ENCODE assay signal across 8 mouse cellular contexts in the genomic region with DNA sequence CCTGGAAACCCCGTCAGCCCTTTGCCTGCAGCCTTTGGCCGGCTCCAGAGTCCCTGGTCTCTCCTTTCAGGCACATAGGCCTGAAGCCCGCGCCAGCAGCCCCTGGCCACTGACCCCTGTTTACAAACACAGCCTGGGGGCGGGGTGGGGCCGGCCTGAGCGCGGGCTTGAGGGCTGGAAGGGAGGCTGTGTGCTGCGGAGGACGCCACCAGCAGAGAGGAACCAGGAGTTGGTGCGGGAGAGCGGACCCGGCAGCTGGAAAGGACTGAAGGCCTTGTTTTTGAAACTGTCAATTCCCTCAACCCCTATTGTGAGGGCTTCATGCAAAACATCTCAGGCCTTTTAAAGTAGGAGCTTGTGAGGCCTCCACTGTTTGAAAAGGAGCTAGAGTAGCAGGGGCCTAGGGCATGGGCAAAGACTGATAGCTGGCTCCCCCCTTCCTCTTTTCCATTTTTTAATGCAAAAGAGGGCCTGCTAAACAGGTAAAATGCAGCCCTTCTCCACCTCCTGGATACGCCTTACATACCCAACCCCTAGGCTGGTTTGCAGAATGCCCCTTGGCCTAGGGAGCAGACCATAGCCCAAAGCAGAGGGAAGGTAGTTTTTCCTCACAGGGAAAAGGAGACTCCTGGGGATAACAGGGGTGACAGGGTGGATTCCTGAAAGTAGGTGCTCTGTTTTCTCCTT. TPM values are rescaled to one million over a fixed set of nuclear protein-coding genes. Genes with fewer than 3 reads are reported as not detected.
A peak's percentile ranks its signal among the peaks of the same experiment; 100 is the strongest.
DNase-seq lines count a peak whose midpoint lies in the region; ATAC-seq and TF ChIP-seq lines count a peak whose summit lies in the region.
"Had no signal": no experiment of that assay in that cellular context is flagged by ENCODE, and none has a peak within 500 bp of the region (broad histone marks: within the 10 kb centered on the region; RNA-seq: fewer than 3 reads in every experiment).

No protein-coding gene starts in this region.

- H3K27ac ChIP-seq in testis, adult 2 months (ENCODE audit: control insufficient read depth, insufficient read depth, low read depth, low read length), result no peak overlapping the region
- peak overlapping the region; percentile 100 for H3K27ac ChIP-seq in hindbrain, embryonic 10.5 days
- H3K27ac ChIP-seq in limb, embryonic 13.5 days, result peak overlapping the region; percentile 49
- peak overlapping the region; percentile 44; the same call in 1 of the 2 replicates for H3K27ac ChIP-seq in stomach, embryonic 15.5 days

- TF ChIP-seq CTCF in testis, adult 2 months (IDR thresholded peaks at IDR 0.05; ENCODE audit: control insufficient read depth, insufficient read depth, insufficient replicate concordance, low read depth, low read length), result no peak

- peak overlapping the region; percentile 69 for H3K4me3 ChIP-seq in testis, adult 2 months (ENCODE audit: control insufficient read depth, low read depth, low read length)
- H3K4me3 ChIP-seq in hindbrain, embryonic 10.5 days, result peak overlapping the region; percentile 99
- peak overlapping the region; percentile 29 for H3K4me3 ChIP-seq in limb, embryonic 13.5 days
- no peak overlapping the region for H3K4me3 ChIP-seq in stomach, embryonic 15.5 days (replicated peaks)

- peak overlapping the region; percentile 77 for H3K9ac ChIP-seq in limb, embryonic 13.5 days
- H3K9ac ChIP-seq in stomach, embryonic 15.5 days, result no peak overlapping the region

- H3K27me3 ChIP-seq in testis, adult 2 months (ENCODE audit: control insufficient read depth, insufficient read depth, low read length), result peaks cover 5% of the 10 kb centered on the region
- no peaks in the 10 kb centered on the region for H3K27me3 ChIP-seq in hindbrain, embryonic 10.5 days (ENCODE audit: insufficient read depth, poor library complexity, severe bottlenecking)
- H3K27me3 ChIP-seq in limb, embryonic 13.5 days, result no peaks in the 10 kb centered on the region
- H3K27me3 ChIP-seq in stomach, embryonic 15.5 days (replicated peaks), result no peaks in the 10 kb centered on the region

- peaks cover 22% of the 10 kb centered on the region for H3K4me1 ChIP-seq in testis, adult 2 months (ENCODE audit: control insufficient read depth, insufficient read depth, low read length)
- H3K4me1 ChIP-seq in hindbrain, embryonic 10.5 days (replicated peaks), result peaks cover 67% of the 10 kb centered on the region
- peaks cover 57% of the 10 kb centered on the region for H3K4me1 ChIP-seq in limb, embryonic 13.5 days
- H3K4me1 ChIP-seq in stomach, embryonic 15.5 days, result peaks cover 30% of the 10 kb centered on the region

- no peak for TF ChIP-seq POLR2A in testis, adult 2 months (IDR thresholded peaks at IDR 0.05; ENCODE audit: control insufficient read depth, low read depth, low read length)

- H3K36me3 ChIP-seq in testis, adult 2 months (ENCODE audit: control insufficient read depth, insufficient read depth, low read length), result no peaks in the 10 kb centered on the region
- H3K36me3 ChIP-seq in hindbrain, embryonic 10.5 days, result peaks cover 16% of the 10 kb centered on the region; the same call in 1 of the 2 replicates
- H3K36me3 ChIP-seq in limb, embryonic 13.5 days, result 0 out of 2 replicates have a peak, but pooled peaks cover 3% of the 10 kb centered on the region
- no peaks in the 10 kb centered on the region for H3K36me3 ChIP-seq in stomach, embryonic 15.5 days

- no peak for DNase-seq in testis, postnatal 14 days (ENCODE audit: low spot score)
- DNase-seq in hindbrain, embryonic 10.5 days (ENCODE audit: low spot score), result peak; percentile 91
- DNase-seq in layer of hippocampus, adult 18-20 months (ENCODE audit: low spot score in 2 of 2), result no peak

- ATAC-seq in limb, embryonic 13.5 days (ENCODE audit: low FRiP score, low read depth), result peak; percentile 20; the same call in 1 of the 2 replicates
- ATAC-seq in stomach, embryonic 15.5 days (ENCODE audit: insufficient read depth, low FRiP score, low read depth), result no peak
- ATAC-seq in inflammation-experienced regulatory T-cells, adult 6 months, result no peak

- under 1% methylated on average over 14 of the region's 14 CpGs for WGBS in hindbrain, embryonic 10.5 days
- WGBS in limb, embryonic 13.5 days, result 14% methylated on average over 14 of the region's 14 CpGs
- 42% methylated on average over 14 of the region's 14 CpGs for WGBS in stomach, embryonic 15.5 days

- peak overlapping the region; percentile 65 for H3K4me2 ChIP-seq in limb, embryonic 13.5 days (replicated peaks)
- H3K4me2 ChIP-seq in stomach, embryonic 15.5 days, result peak overlapping the region; percentile 32; the same call in 1 of the 2 replicates

- H3K9me3 ChIP-seq in hindbrain, embryonic 10.5 days, result no peaks in the 10 kb centered on the region
- H3K9me3 ChIP-seq in limb, embryonic 13.5 days, result no peaks in the 10 kb centered on the region
- H3K9me3 ChIP-seq in stomach, embryonic 15.5 days, result no peaks in the 10 kb centered on the region

RNA-seq across cellular contexts. Expression of gene A930004D18Rik, which starts 3.8 kb away (rescaled TPM):
- polyA plus RNA-seq in testis, adult 2 months (2012; rRNA removed), result 0.07 and 0.29 TPM in 2 replicates
- polyA plus RNA-seq in hindbrain, embryonic 10.5 days (2016; fragmentation: Nextera tagmentation; extraction: Ambion mirVana), result 17.5 and 22.5 TPM in 2 replicates
- polyA plus RNA-seq in limb, embryonic 13.5 days (2015; fragmentation: Nextera tagmentation; extraction: Ambion mirVana), result 15.3 and 19.4 TPM in 2 replicates
- polyA plus RNA-seq in stomach, embryonic 15.5 days (2015; fragmentation: Nextera tagmentation; extraction: Ambion mirVana), result 11.3 and 12.7 TPM in 2 replicates
- polyA plus RNA-seq in inflammation-experienced regulatory T-cells, adult 6 months (2017; shearing (Covaris generic)), result 1 to 10 TPM in 2 of 3 experiments, under 1 TPM in 1; 0.17 to 4.6 (median 2.0) TPM
- 1 to 10 TPM; 3.5 to 5.0 TPM for total RNA-seq in layer of hippocampus, adult 18-20 months (2021)

RNA-seq across cellular contexts. Expression of gene Skida1, which starts 7.5 kb away (rescaled TPM):
- polyA plus RNA-seq in testis, adult 2 months (2012; rRNA removed), result 0.06 and 0.23 TPM in 2 replicates
- 19.3 and 21.9 TPM in 2 replicates for polyA plus RNA-seq in hindbrain, embryonic 10.5 days (2016; fragmentation: Nextera tagmentation; extraction: Ambion mirVana)
- 12.2 and 14.9 TPM in 2 replicates for polyA plus RNA-seq in limb, embryonic 13.5 days (2015; fragmentation: Nextera tagmentation; extraction: Ambion mirVana)
- 4.0 TPM in 2 replicates for polyA plus RNA-seq in stomach, embryonic 15.5 days (2015; fragmentation: Nextera tagmentation; extraction: Ambion mirVana)
- polyA plus RNA-seq in inflammation-experienced regulatory T-cells, adult 6 months (2017; shearing (Covaris generic)), result 1 to 10 TPM in 1 of 3 experiments, under 1 TPM in 2; 0.37 to 1.0 (median 0.83) TPM
- 10 to 100 TPM; 15.6 to 16.0 TPM for total RNA-seq in layer of hippocampus, adult 18-20 months (2021)

RNA-seq across cellular contexts. Expression of gene Mllt10, which starts 13.7 kb away (rescaled TPM):
- polyA plus RNA-seq in testis, adult 2 months (2012; rRNA removed), result 155 and 165 TPM in 2 replicates
- 65.0 and 66.0 TPM in 2 replicates for polyA plus RNA-seq in hindbrain, embryonic 10.5 days (2016; fragmentation: Nextera tagmentation; extraction: Ambion mirVana)
- polyA plus RNA-seq in limb, embryonic 13.5 days (2015; fragmentation: Nextera tagmentation; extraction: Ambion mirVana), result 68.1 and 72.2 TPM in 2 replicates
- polyA plus RNA-seq in stomach, embryonic 15.5 days (2015; fragmentation: Nextera tagmentation; extraction: Ambion mirVana), result 52.2 and 59.1 TPM in 2 replicates
- 10 to 100 TPM; 26.7 to 44.6 (median 37.8) TPM for polyA plus RNA-seq in inflammation-experienced regulatory T-cells, adult 6 months (2017; shearing (Covaris generic))
- total RNA-seq in layer of hippocampus, adult 18-20 months (2021), result 10 to 100 TPM; 51.7 to 59.6 TPM

RNA-seq across cellular contexts. Expression of gene H2al2a, which starts 44.6 kb away (rescaled TPM):
- polyA plus RNA-seq in testis, adult 2 months (2012; rRNA removed), result 553 and 559 TPM in 2 replicates
- polyA plus RNA-seq in hindbrain, embryonic 10.5 days (2016; fragmentation: Nextera tagmentation; extraction: Ambion mirVana), result not detected in 2 replicates
- not detected in 2 replicates for polyA plus RNA-seq in limb, embryonic 13.5 days (2015; fragmentation: Nextera tagmentation; extraction: Ambion mirVana)
- not detected in 2 replicates for polyA plus RNA-seq in stomach, embryonic 15.5 days (2015; fragmentation: Nextera tagmentation; extraction: Ambion mirVana)
- not detected for polyA plus RNA-seq in inflammation-experienced regulatory T-cells, adult 6 months (2017; shearing (Covaris generic))
- total RNA-seq in layer of hippocampus, adult 18-20 months (2021), result not detected
- total RNA-seq: neutrophil, adult 5-6 weeks had no signal
